Mouse (Mus musculus): ENCODE results near the gene Fgfr1op.

DNA sequence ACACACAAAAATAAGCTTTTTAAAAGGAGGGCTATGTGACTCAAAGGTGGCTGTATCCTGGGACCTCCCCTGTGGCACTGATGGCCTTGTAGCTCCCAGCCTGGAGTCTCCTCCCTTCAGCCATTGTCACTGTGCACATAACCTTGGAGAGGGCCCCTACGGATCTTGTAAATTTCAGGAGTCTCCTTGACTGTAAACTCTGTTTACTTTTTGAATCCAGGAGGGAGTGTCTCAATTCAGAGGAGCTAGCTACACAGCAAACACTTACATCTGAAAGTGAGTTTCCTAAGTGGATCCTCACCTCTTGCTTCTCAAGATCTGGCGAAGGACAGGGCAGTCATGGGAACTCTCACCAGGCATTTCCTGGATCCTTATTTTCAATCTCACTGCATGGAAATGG is 78.8 kb downstream of the Fgfr1op start:
- no peak for TF ChIP-seq CTCF (IDR thresholded peaks at IDR 0.05; ENCODE audit: low read depth)
- TF ChIP-seq EP300 (IDR thresholded peaks at IDR 0.05; ENCODE audit: low read depth), result no peak
